Mouse (Mus musculus): ENCODE data around the gene Tbc1d22a.

DNA sequence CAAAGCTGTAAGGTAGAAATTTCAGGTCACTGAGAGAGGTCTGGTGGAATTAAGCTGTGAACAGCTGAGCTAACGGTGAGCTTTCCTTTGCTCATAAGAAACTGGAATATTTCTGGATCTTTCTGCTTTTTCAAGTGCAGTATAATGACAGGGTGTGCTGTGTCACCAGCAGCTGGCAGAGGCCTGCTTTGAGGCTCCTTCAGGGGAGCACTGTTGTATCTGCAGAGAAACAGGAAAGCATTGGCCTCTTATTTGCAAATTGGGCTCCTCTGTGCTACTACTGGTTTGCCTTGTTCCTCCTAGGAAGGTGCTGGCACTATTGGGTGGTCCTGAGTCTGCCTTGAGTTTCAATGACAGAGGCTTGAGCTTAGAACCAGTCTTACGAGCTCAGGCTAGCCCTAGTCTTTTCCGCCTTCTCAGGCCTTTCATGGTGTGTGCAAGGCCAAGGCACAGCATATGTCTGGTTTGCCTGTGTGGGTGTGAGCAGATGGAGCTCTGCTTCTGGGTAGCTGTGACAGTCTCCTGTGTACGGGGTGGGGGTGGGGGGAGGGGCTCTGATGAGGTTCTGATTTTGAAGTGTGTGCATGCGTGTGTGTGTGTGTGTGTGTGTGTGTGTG, 95.1 kb downstream of the Tbc1d22a start:
- TF ChIP-seq POLR2A (IDR thresholded peaks at IDR 0.05; ENCODE audit: low read depth, low read length) (no peak), CTCF (IDR thresholded peaks at IDR 0.05; ENCODE audit: borderline replicate concordance, insufficient read depth, low read length) (no peak)
